Mouse (Mus musculus) layer of hippocampus, postnatal 36 days (tissue): ENCODE data around the gene Wsb1. TPM values are rescaled to one million over a fixed set of nuclear protein-coding genes. Genes with fewer than 3 reads are reported as not detected.
A peak's percentile ranks its signal among the peaks of the same experiment; 100 is the strongest.
"Not testable (repeated sequence)": the region's sequence is repeated elsewhere in the genome, so short reads cannot be mapped to it uniquely, and the experiment has no call there.

ENCODE experiments used
- DNase-seq, 2 experiments: peaks; one replicate each; pipeline ENCODE4 v3.0.0; 2022
- total RNA-seq, 2 experiments: library from RNA; stranded (reverse); gene quantifications; 2 replicates each; pipeline ENCODE4 v1.2.3; 2021

The Wsb1 gene
- 10 to 100 TPM; 77.1 to 81.3 TPM for total RNA-seq

- DNase-seq, result peak; percentile 90
These were observed at the start of gene Wsb1 for GRCm38 (mm10) chr11:79254391-79255098. TSS of gene Wsb1 (minus strand) at chr11:79254671.

DNA sequence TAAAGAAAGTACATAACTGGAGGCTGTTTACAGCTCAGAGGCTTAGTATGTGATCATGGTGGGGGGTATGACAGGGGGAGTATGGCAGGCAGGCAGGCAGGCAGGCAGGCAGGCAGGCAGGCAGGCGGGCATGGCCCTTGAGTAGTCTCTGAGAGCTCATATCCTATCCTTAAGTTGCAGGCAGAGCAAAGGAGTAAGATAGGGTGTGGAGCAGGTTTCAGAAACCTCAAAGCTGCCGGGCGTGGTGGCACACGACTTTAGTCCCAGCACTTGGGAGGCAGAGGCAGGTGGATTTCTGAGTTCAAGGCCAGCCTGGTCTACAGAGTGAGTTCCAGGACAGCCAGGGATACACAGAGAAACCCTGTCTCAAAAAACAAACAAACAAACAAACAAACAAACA is 49.8 kb upstream of the Wsb1 start:
- not testable (repeated sequence) for DNase-seq

DNA sequence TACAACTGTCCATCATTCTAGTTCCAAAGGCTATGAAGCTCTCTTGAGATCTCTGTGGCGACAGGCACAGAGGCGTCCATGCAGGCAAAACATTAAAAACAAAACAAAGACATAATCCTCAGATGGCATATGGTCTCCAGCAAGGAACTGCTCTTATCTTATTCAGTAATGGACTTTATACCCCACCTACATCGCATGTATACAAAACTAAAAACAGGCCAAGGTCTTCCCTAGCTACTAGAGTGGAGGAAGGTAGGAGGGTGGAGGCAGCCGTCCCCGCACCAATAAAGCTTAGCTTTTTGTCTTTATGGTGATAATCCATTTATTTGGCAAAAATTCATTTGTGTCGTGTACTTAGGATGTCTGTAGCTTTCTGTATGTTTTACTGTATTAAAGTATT is 48.6 kb upstream of the Wsb1 start:
- DNase-seq, result no peak

DNA sequence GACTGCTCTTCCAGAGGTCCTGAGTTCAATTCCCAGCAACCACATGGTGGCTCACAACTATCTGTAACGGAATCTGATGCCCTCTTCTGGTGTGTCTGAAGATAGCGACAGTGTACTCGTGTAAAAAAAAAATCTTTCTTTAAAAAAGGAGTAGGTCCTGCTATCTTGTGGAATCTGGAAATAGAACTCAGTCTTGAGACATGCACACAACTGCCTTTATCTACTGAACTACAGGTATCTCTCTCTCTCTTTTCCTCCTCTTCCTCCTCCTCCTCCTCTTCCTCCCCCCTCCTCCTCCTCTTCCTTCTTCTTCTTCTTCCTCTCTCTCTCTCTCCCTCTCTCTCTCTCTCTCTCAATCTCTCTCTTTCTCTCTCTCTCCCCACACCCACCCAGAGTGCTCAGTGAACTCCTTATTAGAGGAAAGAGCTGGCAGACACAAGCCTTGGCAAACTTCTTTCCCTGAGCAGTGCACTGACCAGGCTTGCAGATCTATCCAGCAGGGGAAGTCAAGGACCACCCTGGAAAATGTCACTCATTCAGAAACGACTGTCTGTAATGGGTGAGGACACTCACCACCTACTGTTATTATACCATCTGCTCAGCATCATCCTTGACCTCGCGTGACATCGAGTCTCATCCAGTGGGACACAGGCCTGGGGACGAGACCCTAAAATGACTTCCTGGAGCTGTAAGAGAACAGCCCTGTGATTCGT is 45.4 kb upstream of the Wsb1 start:
- no peak for DNase-seq

DNA sequence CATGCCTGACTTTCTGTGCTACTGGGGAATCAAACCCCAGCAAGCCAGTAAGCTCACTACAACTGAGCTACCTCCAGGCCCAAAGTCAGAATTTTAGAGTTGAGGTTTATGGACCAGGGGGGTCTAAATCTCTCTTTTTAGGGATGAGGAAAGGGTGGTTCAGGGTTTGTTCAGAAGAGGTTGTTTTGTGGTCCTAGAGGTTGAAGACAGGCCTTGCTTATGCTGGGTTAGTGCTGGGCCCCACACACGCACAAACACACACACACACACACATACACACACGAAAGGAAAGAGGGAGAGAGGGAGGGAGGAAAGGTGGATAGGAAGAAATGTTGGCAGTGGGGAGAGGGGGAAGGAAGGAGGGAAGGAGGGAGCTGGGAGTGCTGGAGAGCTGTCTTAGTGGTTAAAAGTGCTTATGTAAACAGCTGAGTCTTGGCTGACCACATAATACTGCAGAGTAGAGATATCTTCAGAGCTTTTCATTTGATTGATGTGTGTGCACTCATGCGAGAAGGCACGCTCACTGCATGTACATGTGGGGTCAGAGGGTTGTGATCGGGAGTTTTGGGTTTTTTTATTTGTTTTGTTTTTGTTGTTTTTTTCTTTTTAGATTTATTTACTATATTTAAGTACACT is 42.5 kb upstream of the Wsb1 start, which contains the start of gene Gm9964:
Gm9964 (minus strand) TSS at position 51 of the 636 bp plus-strand sequence.
- DNase-seq, result no peak

DNA sequence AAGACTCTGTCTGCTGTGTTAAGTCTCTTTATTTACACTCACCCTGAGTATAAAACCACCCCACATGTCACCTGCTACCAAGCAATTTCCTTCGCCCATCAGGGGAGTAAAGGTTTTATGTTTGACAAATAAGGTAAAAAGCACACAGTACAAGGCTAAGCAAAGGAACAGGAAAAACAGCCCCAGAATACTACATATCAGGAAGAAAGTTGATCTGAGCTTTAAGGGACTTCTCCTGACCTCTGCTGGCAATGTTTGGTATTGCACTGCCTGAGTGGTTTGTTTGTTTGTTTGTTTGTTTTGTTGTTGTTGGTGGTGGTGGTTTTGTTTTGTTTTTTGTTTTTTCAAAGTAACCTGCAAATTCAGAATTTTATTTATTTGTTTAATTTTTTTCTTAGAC is 41.7 kb upstream of the Wsb1 start:
- DNase-seq, result peak in 1 of 2 experiments; percentile 25

DNA sequence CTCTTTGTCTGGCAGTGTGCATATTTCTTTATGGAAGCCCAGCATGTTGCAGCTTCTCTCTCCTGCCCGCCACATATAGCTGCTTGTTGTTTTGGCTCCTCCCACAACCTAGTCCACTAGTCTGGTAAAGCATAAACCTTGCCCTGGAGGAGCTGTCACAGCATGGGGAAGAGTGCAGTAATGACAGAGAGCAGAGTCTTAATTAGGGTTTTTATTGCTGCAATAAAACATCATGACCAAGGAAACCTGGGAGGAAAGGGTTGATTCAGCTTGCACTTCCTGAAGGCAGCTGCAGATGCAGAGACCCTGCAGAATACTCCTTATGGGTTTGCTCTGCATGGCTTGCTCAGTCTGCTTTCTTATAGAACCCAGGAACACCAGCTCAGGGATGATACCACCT is 39.5 kb upstream of the Wsb1 start:
- DNase-seq, result no peak

- DNase-seq, result no peak
These were observed 38.6 kb upstream of the Wsb1 start for GRCm38 (mm10) chr11:79293025-79293424.

DNA sequence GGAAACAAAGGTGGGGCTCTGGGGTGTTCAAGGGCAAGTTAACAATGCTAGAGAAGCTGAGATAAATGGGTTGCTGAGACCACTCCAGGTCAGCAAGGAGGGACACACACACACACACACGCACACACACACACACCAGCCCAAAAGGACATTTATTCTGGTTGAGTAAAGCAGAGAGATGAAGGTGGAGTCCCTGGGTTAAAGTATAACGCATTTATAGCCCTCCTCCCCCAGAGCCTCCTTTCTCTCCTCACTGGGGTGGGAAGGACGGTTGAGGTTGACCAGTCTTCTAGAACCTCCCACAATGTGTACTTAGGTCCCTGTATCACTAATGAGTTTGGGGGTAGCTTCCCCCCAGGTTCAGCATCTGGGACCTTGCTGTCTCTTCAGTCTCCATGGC is 37.7 kb upstream of the Wsb1 start:
- no peak for DNase-seq

DNA sequence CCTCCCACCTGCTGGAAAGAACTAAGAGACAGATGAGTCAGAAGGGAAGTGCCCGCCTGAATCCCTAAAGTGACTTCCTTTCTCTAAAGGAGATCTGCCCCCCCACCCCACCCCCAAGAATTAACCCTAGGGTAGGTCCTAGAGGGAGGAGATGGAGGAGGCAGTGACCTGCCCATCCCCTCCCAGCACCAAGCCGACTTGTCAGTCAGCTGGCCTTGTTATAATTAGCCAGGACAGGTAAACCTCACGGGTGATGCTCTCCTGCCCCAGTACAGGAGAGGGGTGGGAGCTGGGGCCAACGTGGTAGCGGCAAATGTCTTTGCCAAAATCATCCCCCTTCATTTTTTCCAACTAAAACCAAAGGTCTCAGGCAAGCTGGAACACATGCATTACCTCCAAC is 37.2 kb upstream of the Wsb1 start:
- DNase-seq, result no peak

DNA sequence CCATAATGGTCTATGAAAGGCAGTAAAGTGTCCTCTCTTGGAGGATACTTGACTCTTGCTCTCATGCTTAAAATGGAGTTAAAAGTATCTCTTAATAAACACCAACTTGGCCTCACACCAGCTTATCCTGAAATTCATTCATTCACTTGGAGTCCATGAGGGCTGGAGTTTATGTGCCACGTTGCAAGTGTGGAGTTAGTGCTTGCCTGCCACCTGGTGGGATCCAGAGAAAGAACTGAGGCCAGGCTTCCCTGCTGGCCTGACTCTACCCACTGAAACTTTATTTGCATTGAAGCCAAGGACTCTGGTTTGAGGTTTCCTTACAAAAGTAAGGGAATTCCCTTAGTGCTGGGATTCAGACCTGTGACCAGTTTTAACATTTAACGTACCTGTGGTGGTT is 36.0 kb upstream of the Wsb1 start:
- peak in 1 of 2 experiments; percentile 19 for DNase-seq

- no peak for DNase-seq
These were observed 34.6 kb upstream of the Wsb1 start for GRCm38 (mm10) chr11:79288913-79289640.

DNA sequence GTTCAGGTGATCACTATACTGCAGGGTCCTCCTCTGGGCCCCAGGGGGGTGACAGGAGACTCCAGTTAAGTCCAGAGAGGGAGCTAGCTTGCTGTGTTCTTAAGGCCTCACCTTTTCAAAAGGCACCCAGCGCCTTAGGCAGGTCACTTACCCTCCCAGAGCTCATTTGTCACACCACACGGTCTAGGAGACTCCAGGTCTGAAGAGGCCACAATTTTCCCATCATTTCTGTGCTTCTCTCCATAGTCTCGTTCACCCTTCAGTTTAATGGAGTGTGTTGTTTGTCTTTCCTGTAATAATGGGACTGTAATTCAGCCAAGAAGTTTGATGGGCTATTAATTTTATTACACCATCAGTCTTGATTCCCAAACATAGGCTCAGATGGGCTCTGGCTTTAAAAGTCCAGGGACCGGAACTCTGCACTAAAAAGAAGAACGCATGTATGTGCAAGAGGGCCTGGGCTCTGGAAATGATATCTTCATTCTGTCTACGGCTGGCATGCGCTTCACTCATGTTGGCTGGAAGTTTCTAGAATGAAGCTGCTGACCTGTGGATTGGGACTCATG is 33.9 kb upstream of the Wsb1 start:
- DNase-seq, result no peak

GRCm38 (mm10) chr11:79287447-79287846 is 33.0 kb upstream of the Wsb1 start:
- no peak for DNase-seq

DNA sequence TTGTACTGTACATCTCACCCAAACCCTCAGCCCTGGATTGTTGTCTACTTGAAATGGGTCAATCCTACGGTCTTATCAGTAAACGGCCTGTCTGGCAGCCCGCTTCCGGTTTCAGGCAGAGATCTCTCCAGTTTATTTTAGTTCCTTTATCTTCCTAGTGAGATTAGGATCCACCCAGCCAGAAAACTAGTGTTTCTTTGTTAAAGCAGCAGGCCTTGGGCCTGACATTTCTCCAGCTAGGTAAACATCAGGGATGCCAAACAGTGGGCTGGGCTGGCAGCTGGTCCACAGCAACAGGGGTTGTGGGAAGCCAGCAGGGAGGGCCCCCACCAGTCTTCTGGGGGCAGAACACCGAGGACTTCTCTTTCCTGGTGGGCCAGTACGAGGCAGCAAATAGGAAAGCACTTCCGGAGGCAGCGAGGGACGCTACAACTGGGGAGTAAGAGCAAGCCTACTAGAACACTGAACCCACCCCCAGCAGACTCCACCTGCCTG is 31.9 kb upstream of the Wsb1 start:
- no peak for DNase-seq

GRCm38 (mm10) chr11:79283350-79284030 is 29.0 kb upstream of the Wsb1 start:
- no peak for DNase-seq

- DNase-seq, result no peak
These were observed 26.9 kb upstream of the Wsb1 start for GRCm38 (mm10) chr11:79281396-79281795.

- no peak for DNase-seq
These were observed 25.4 kb upstream of the Wsb1 start for GRCm38 (mm10) chr11:79279732-79280405.

DNA sequence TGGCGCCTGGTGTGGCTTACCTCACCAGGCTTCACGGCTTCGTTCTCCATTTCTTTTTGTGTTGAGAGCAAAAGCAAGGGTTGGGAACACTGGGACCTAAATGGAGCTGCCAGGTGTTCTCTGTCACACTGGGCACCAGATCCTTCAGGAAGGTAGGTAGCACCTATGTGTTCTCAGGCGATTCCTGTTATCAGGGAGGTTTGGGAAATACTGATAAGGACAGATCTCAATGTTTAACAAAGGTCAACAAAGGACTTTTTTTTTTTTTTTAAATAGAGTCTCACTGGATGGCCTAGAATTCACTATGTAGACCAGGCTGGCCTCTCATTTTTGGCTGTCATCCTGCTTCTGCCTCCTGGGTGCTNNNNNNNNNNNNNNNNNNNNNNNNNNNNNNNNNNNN is 19.3 kb upstream of the Wsb1 start:
- DNase-seq, result no peak

DNA sequence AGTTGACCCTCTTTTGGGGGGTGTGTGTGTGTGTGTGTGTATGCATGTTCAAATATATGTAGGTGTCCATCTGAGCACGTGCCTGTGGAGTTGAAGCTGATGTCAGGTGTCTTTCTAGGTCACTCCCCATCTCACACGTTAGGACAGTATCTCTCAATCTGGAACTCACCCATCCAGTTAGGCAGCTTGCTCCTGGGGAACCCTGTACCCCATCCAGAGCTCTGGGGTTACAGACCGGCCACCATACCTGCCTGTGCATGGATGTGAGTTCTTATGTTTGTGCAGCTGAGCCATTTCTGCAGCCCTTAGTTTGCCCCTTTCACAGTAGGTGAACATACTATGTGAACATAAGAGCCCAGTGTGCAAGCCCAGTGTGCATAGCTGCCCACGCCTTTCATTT is 18.6 kb upstream of the Wsb1 start:
- no peak for DNase-seq

DNA sequence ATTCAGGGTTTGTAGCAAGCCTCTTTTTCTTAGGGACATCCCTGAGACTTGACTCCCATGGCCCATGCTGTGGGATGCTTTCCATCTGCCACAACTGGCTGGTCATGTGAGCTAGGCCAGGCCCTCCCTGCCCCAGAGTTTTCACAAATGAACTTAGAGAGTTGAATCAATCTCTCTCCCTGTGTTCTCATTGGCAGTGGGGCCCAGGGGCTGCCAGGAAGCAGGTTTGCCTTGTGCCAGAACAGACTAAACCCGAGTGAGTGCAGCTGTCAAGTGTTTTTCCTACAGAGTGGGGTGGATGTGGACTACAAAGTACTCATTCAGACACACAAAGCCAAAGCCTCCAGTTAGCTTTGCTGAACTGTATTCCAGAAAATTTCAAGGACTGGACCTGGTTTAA is 12.7 kb upstream of the Wsb1 start:
- peak; percentile 29 to 33 for DNase-seq
